Mouse (Mus musculus) stomach, embryonic 15.5 days (tissue): ENCODE results near the gene Tmem29. TPM values are rescaled to one million over a fixed set of nuclear protein-coding genes. Genes with fewer than 3 reads are reported as not detected.
A peak's percentile ranks its signal among the peaks of the same experiment; 100 is the strongest.
"Not testable (repeated sequence)": the region's sequence is repeated elsewhere in the genome, so short reads cannot be mapped to it uniquely, and the experiment has no call there.

Experiments
- ATAC-seq: fragments of 200-750 bp; cut with Nextera tagmentation; 2 replicates; pipeline ENCODE4 v1.8.0; 2017; ENCODE audit warnings: low read depth, moderate number of reproducible peaks, moderate TSS enrichment; ENCODE audit not compliant: insufficient read depth, low FRiP score
- H3K27ac ChIP-seq: fragments of 300-500 bp; sonication (generic); 2 replicates; pipeline ENCODE4 v1.5.1; 2015; ENCODE audit warnings: mild to moderate bottlenecking, inconsistent platforms
- H3K27me3 ChIP-seq: fragments of 300-500 bp; sonication (generic); replicated peaks from 2 replicates; pipeline ENCODE4 v1.6.1; 2015; ENCODE audit warnings: inconsistent platforms
- H3K36me3 ChIP-seq: fragments of 300-500 bp; sonication (generic); 2 replicates; pipeline ENCODE4 v1.6.1; 2015; ENCODE audit warnings: inconsistent platforms
- H3K4me1 ChIP-seq: fragments of 300-500 bp; sonication (generic); 2 replicates; pipeline ENCODE4 v1.6.1; 2015; ENCODE audit warnings: inconsistent platforms
- H3K4me2 ChIP-seq: fragments of 300-500 bp; sonication (generic); 2 replicates; pipeline ENCODE4 v1.6.1; 2015; ENCODE audit warnings: mild to moderate bottlenecking, inconsistent platforms
- H3K4me3 ChIP-seq: fragments of 300-500 bp; sonication (generic); replicated peaks from 2 replicates; pipeline ENCODE4 v1.5.1; 2015; ENCODE audit warnings: inconsistent platforms
- H3K9ac ChIP-seq: fragments of 300-500 bp; sonication (generic); 2 replicates; pipeline ENCODE4 v1.6.1; 2015; ENCODE audit warnings: inconsistent platforms
- H3K9me3 ChIP-seq: fragments of 300-500 bp; sonication (generic); 2 replicates; pipeline ENCODE4 v1.6.1; 2016; ENCODE audit warnings: inconsistent platforms
- WGBS: fragments of 180-500 bp; shearing (Covaris S2); methylation state at CpG from one replicate; pipeline ENCODE4 v1.1.7; 2015; 5-methylcytosine and 5-hydroxymethylcytosine counted together
- polyA plus RNA-seq: library from polyadenylated mRNA; unstranded; fragments of >200 nt; fragmentation: Nextera tagmentation; extraction: Ambion mirVana; gene quantifications from 2 replicates; pipeline ENCODE4 v1.2.1, GENCODE M21; 2015

Tmem29 gene
- 29.1 and 32.4 TPM in 2 replicates for polyA plus RNA-seq

- Histone ChIP-seq H3K4me2 (peak within 1 kb of the TSS; percentile 46), H3K36me3 (no peaks in the 10 kb centered on the region), H3K27ac (peak within 1 kb of the TSS; percentile 74; the same call in 1 of the 2 replicates), H3K4me1 (no peaks in the 10 kb centered on the region), H3K9ac (no peak within 1 kb of the TSS), H3K27me3 (no peaks in the 10 kb centered on the region), H3K9me3 (no peaks in the 10 kb centered on the region), H3K4me3 (peak within 1 kb of the TSS; percentile 53)
- ATAC-seq, result peak; percentile 96
- WGBS, result under 1% methylated on average over 30 of the region's 30 CpGs
Observed at GRCm38 (mm10) chrX:150458766-150459350, at the start of gene Tmem29. Gene Tmem29 (minus strand): TSS chrX:150459154.

GRCm38 (mm10) chrX:150508696-150509095 is 49.7 kb upstream of the Tmem29 start:
- no peaks in the 10 kb centered on the region for H3K27me3 ChIP-seq
- H3K9me3 ChIP-seq, result no peaks in the 10 kb centered on the region
- H3K27ac ChIP-seq, result no peak overlapping the region
- no peak overlapping the region for H3K9ac ChIP-seq
- H3K4me2 ChIP-seq, result no peak overlapping the region
- no peaks in the 10 kb centered on the region for H3K36me3 ChIP-seq
- no peak overlapping the region for H3K4me3 ChIP-seq
- 86% methylated on average over 6 of the region's 6 CpGs for WGBS
- ATAC-seq, result no peak
- no peaks in the 10 kb centered on the region for H3K4me1 ChIP-seq

GRCm38 (mm10) chrX:150487811-150488210 is 28.9 kb upstream of the Tmem29 start:
- not testable (repeated sequence) for H3K4me1 ChIP-seq, H3K9ac ChIP-seq, H3K27me3 ChIP-seq, H3K9me3 ChIP-seq, H3K27ac ChIP-seq, H3K4me3 ChIP-seq, ATAC-seq, H3K36me3 ChIP-seq, H3K4me2 ChIP-seq
- WGBS, result 39% methylated on average over 3 of the region's 10 CpGs

GRCm38 (mm10) chrX:150486314-150487030 is 27.5 kb upstream of the Tmem29 start:
- not testable (repeated sequence) for H3K27me3 ChIP-seq, H3K27ac ChIP-seq, H3K9me3 ChIP-seq, H3K9ac ChIP-seq, H3K4me2 ChIP-seq, H3K36me3 ChIP-seq, H3K4me3 ChIP-seq, ATAC-seq, H3K4me1 ChIP-seq
- WGBS, result 53% methylated on average over 8 of the region's 22 CpGs

- Histone ChIP-seq H3K9me3 (no peaks in the 10 kb centered on the region), H3K4me1 (no peaks in the 10 kb centered on the region), H3K27me3 (no peaks in the 10 kb centered on the region), H3K9ac (0 out of 2 replicates have a peak overlapping the region, but pooled peaks have one; percentile 32), H3K27ac (peak overlapping the region; percentile 93), H3K36me3 (no peaks in the 10 kb centered on the region), H3K4me3 (peak overlapping the region; percentile 53), H3K4me2 (peak overlapping the region; percentile 33)
- ATAC-seq, result peak; percentile 97
- 1% methylated on average over 34 of the region's 34 CpGs for WGBS
Observed at GRCm38 (mm10) chrX:150477854-150478780, 19.2 kb upstream of the Tmem29 start.

GRCm38 (mm10) chrX:150471416-150471815 is 12.5 kb upstream of the Tmem29 start:
- Histone ChIP-seq H3K4me3 (no peak overlapping the region), H3K9me3 (no peaks in the 10 kb centered on the region), H3K27me3 (no peaks in the 10 kb centered on the region), H3K4me2 (no peak overlapping the region), H3K4me1 (no peaks in the 10 kb centered on the region), H3K9ac (no peak overlapping the region), H3K36me3 (no peaks in the 10 kb centered on the region), H3K27ac (no peak overlapping the region)
- no peak for ATAC-seq
- WGBS, result 61% methylated on average over 1 of the region's 1 CpGs

GRCm38 (mm10) chrX:150468266-150468665 is 9.3 kb upstream of the Tmem29 start:
- no peaks in the 10 kb centered on the region for H3K9me3 ChIP-seq
- no peaks in the 10 kb centered on the region for H3K36me3 ChIP-seq
- no peak overlapping the region for H3K27ac ChIP-seq
- no peaks in the 10 kb centered on the region for H3K27me3 ChIP-seq
- ATAC-seq, result no peak
- H3K4me2 ChIP-seq, result no peak overlapping the region
- no peaks in the 10 kb centered on the region for H3K4me1 ChIP-seq
- 80% methylated on average over 2 of the region's 2 CpGs for WGBS
- H3K9ac ChIP-seq, result no peak overlapping the region
- H3K4me3 ChIP-seq, result no peak overlapping the region

GRCm38 (mm10) chrX:150466817-150467216 is 7.9 kb upstream of the Tmem29 start:
- H3K27ac ChIP-seq, H3K9ac ChIP-seq, ATAC-seq, H3K4me2 ChIP-seq, H3K36me3 ChIP-seq, H3K4me3 ChIP-seq, H3K27me3 ChIP-seq, H3K4me1 ChIP-seq, H3K9me3 ChIP-seq: not testable (repeated sequence)
- WGBS, result 41% methylated on average over 8 of the region's 8 CpGs

GRCm38 (mm10) chrX:150460143-150460542 is 1.2 kb upstream of the Tmem29 start:
- ATAC-seq, result no peak
- H3K9ac ChIP-seq, result no peak overlapping the region
- H3K36me3 ChIP-seq, result no peaks in the 10 kb centered on the region
- no peak overlapping the region for H3K27ac ChIP-seq
- no peaks in the 10 kb centered on the region for H3K9me3 ChIP-seq
- no peaks in the 10 kb centered on the region for H3K27me3 ChIP-seq
- H3K4me3 ChIP-seq, result no peak overlapping the region
- no peaks in the 10 kb centered on the region for H3K4me1 ChIP-seq
- WGBS, result 46% methylated on average over 2 of the region's 2 CpGs
- H3K4me2 ChIP-seq, result no peak overlapping the region

GRCm38 (mm10) chrX:150459411-150459927 is 515 bp upstream of the Tmem29 start:
- no peak overlapping the region for H3K9ac ChIP-seq
- no peak for ATAC-seq
- no peaks in the 10 kb centered on the region for H3K36me3 ChIP-seq
- peak overlapping the region; percentile 46 for H3K4me2 ChIP-seq
- WGBS, result 39% methylated on average over 8 of the region's 8 CpGs
- H3K4me1 ChIP-seq, result no peaks in the 10 kb centered on the region
- peak overlapping the region; percentile 74; the same call in 1 of the 2 replicates for H3K27ac ChIP-seq
- no peaks in the 10 kb centered on the region for H3K27me3 ChIP-seq
- H3K4me3 ChIP-seq, result peak overlapping the region; percentile 53
- H3K9me3 ChIP-seq, result no peaks in the 10 kb centered on the region

- no peak overlapping the region for H3K27ac ChIP-seq
- H3K27me3 ChIP-seq, result no peaks in the 10 kb centered on the region
- 29% methylated on average over 3 of the region's 3 CpGs for WGBS
- no peaks in the 10 kb centered on the region for H3K4me1 ChIP-seq
- ATAC-seq, result no peak
- H3K9me3 ChIP-seq, result no peaks in the 10 kb centered on the region
- no peaks in the 10 kb centered on the region for H3K36me3 ChIP-seq
- no peak overlapping the region for H3K9ac ChIP-seq
- H3K4me3 ChIP-seq, result no peak overlapping the region
- H3K4me2 ChIP-seq, result peak overlapping the region; percentile 21; the same call in 1 of the 2 replicates
Observed at GRCm38 (mm10) chrX:150458136-150458535, 818 bp downstream of the Tmem29 start.
